ENCODE assay signal across 30 mouse cellular contexts in the genomic region with DNA sequence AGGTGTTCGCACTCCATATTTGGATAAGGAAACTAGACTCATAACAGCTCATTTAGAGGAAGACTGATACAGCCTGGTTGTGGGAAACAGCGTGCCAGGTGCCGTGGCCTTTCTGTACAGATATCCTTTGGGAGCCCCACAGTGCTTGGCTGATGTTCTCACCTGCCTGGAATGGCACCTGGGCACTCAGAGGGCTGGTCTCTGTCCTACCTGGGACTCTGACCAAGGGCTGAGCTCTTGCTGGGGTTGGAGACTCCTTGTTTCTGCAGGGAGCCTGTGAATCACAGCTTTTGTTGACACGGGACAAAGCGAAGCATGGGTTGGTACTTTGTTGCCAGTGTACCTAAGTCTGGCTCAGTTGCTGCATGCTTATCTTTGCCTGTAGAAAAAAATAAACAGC. TPM values are rescaled to one million over a fixed set of nuclear protein-coding genes. Genes with fewer than 3 reads are reported as not detected.
"Had no signal": no experiment of that assay in that cellular context is flagged by ENCODE, and none has a peak within 500 bp of the region (broad histone marks: within the 10 kb centered on the region; RNA-seq: fewer than 3 reads in every experiment).

No protein-coding gene starts in this region.

- H3K36me3 ChIP-seq: liver, embryonic 13.5 days; liver, embryonic 15.5 days; lung, embryonic 15.5 days; midbrain, embryonic 10.5 days; midbrain, embryonic 12.5 days; neural tube, embryonic 13.5 days; neural tube, embryonic 15.5 days had no signal

- H3K27ac ChIP-seq: liver, embryonic 13.5 days; liver, embryonic 15.5 days; lung, embryonic 15.5 days; midbrain, embryonic 10.5 days; midbrain, embryonic 12.5 days; neural tube, embryonic 13.5 days; neural tube, embryonic 15.5 days had no signal

- H3K4me1 ChIP-seq: liver, embryonic 13.5 days; liver, embryonic 15.5 days; lung, embryonic 15.5 days; midbrain, embryonic 10.5 days; midbrain, embryonic 12.5 days; neural tube, embryonic 13.5 days; neural tube, embryonic 15.5 days had no signal

- H3K27me3 ChIP-seq: liver, embryonic 13.5 days; liver, embryonic 15.5 days; lung, embryonic 15.5 days; midbrain, embryonic 12.5 days; neural tube, embryonic 13.5 days; neural tube, embryonic 15.5 days had no signal

- H3K4me2 ChIP-seq: liver, embryonic 13.5 days; liver, embryonic 15.5 days; lung, embryonic 15.5 days; midbrain, embryonic 12.5 days; neural tube, embryonic 13.5 days; neural tube, embryonic 15.5 days had no signal

- H3K9ac ChIP-seq: liver, embryonic 13.5 days; liver, embryonic 15.5 days; liver, postnatal 0 days; lung, embryonic 15.5 days; midbrain, embryonic 12.5 days; neural tube, embryonic 13.5 days; neural tube, embryonic 15.5 days had no signal

- ATAC-seq: liver, postnatal 0 days; lung, postnatal 0 days; midbrain, embryonic 16.5 days had no signal

- H3K9me3 ChIP-seq: liver, embryonic 13.5 days; liver, embryonic 15.5 days; lung, embryonic 15.5 days; midbrain, embryonic 10.5 days; midbrain, embryonic 12.5 days; neural tube, embryonic 13.5 days; neural tube, embryonic 15.5 days had no signal

- H3K4me3 ChIP-seq: liver, embryonic 13.5 days; liver, embryonic 15.5 days; lung, embryonic 15.5 days; midbrain, embryonic 10.5 days; midbrain, embryonic 12.5 days; myocyte; neural tube, embryonic 13.5 days; neural tube, embryonic 15.5 days had no signal

- DNase-seq: liver, embryonic 13.5 days; liver, postnatal 0 days; lung, adult 2 months; lung, postnatal 14 days; lung, postnatal 4 days; midbrain, embryonic 14.5 days; retina, postnatal 1 day; right cerebral cortex, adult 18-20 months; right cerebral cortex, postnatal 25 days; right cerebral cortex, postnatal 4 days; spleen, adult 18-20 months; thymus, adult 2 months; thymus, postnatal 25 days; thymus, postnatal 4 days had no signal

RNA-seq across cellular contexts. Expression of a gene that starts 1.8 kb away (rescaled TPM):
- total RNA-seq: megakaryocyte, adult 5-6 weeks; megakaryocyte-erythroid progenitor cell, adult 5-6 weeks had no signal
- polyA plus RNA-seq: liver, embryonic 13.5 days; liver, embryonic 15.5 days; liver, postnatal 0 days; lung, postnatal 0 days; midbrain, embryonic 10.5 days; midbrain, embryonic 12.5 days; myocyte; neural tube, embryonic 11.5 days; small intestine, adult 2 months had no signal

RNA-seq across cellular contexts. Expression of a gene that starts 12.8 kb away (rescaled TPM):
- total RNA-seq: megakaryocyte, adult 5-6 weeks; megakaryocyte-erythroid progenitor cell, adult 5-6 weeks had no signal
- polyA plus RNA-seq: liver, embryonic 13.5 days; liver, embryonic 15.5 days; liver, postnatal 0 days; myocyte; small intestine, adult 2 months; testis, adult 2 months had no signal

RNA-seq across cellular contexts. Expression of a gene that starts 25.0 kb away (rescaled TPM):
- total RNA-seq: megakaryocyte, adult 5-6 weeks; megakaryocyte-erythroid progenitor cell, adult 5-6 weeks had no signal
- polyA plus RNA-seq: liver, embryonic 13.5 days; liver, embryonic 15.5 days; liver, postnatal 0 days; lung, adult 2 months; lung, embryonic 15.5 days; lung, postnatal 0 days; midbrain, embryonic 10.5 days; midbrain, embryonic 12.5 days; midbrain, embryonic 14.5 days; midbrain, embryonic 16.5 days; myocyte; neural tube, embryonic 11.5 days; neural tube, embryonic 13.5 days; neural tube, embryonic 15.5 days; small intestine, adult 2 months; stomach, embryonic 14.5 days; stomach, embryonic 16.5 days; testis, adult 2 months had no signal

RNA-seq across cellular contexts. Expression of a gene that starts 42.9 kb away (rescaled TPM):
- total RNA-seq: megakaryocyte, adult 5-6 weeks; megakaryocyte-erythroid progenitor cell, adult 5-6 weeks had no signal
- polyA plus RNA-seq: liver, embryonic 13.5 days; liver, embryonic 15.5 days; liver, postnatal 0 days; lung, embryonic 15.5 days; lung, postnatal 0 days; midbrain, embryonic 10.5 days; midbrain, embryonic 12.5 days; midbrain, embryonic 14.5 days; midbrain, embryonic 16.5 days; myocyte; neural tube, embryonic 11.5 days; neural tube, embryonic 13.5 days; stomach, embryonic 14.5 days; stomach, embryonic 16.5 days; testis, adult 2 months had no signal

RNA-seq across cellular contexts. Expression of a gene that starts 52.5 kb away (rescaled TPM):
- total RNA-seq: megakaryocyte, adult 5-6 weeks; megakaryocyte-erythroid progenitor cell, adult 5-6 weeks had no signal
- polyA plus RNA-seq: liver, embryonic 13.5 days; liver, embryonic 15.5 days; liver, postnatal 0 days; lung, adult 2 months; lung, embryonic 15.5 days; lung, postnatal 0 days; midbrain, embryonic 10.5 days; midbrain, embryonic 12.5 days; midbrain, embryonic 14.5 days; midbrain, embryonic 16.5 days; myocyte; neural tube, embryonic 11.5 days; neural tube, embryonic 13.5 days; neural tube, embryonic 15.5 days; small intestine, adult 2 months; stomach, embryonic 14.5 days; stomach, embryonic 16.5 days; testis, adult 2 months; thymus, adult 2 months had no signal
